Mouse (Mus musculus) gastrocnemius, postnatal 4 days (tissue): ENCODE measurements around the gene Slc35d3. TPM values are rescaled to one million over a fixed set of nuclear protein-coding genes. Genes with fewer than 3 reads are reported as not detected.

ENCODE experiments used
- DNase-seq, 2 experiments: peaks; one replicate each; pipeline ENCODE4 v3.0.0; 2021 to 2022; ENCODE audit warnings: low spot score in 2 of 2, mixed read lengths in 2 of 2
- total RNA-seq, 2 experiments: library from RNA; stranded (reverse); gene quantifications; 2 replicates each; pipeline ENCODE4 v1.2.3; 2021

Gene Slc35d3
- total RNA-seq, 2 experiments from 2014 or later: 0.10 TPM; not detected in 1

- no peak for DNase-seq
These were observed 15.2 kb downstream of the Slc35d3 start for GRCm38 (mm10) chr10:19835887-19836710.

- DNase-seq: no peak
These were observed 17.0 kb downstream of the Slc35d3 start for GRCm38 (mm10) chr10:19834222-19834621.

GRCm38 (mm10) chr10:19831072-19831849 is 20.0 kb downstream of the Slc35d3 start:
- no peak for DNase-seq

- DNase-seq: no peak
These were observed 30.3 kb downstream of the Slc35d3 start for GRCm38 (mm10) chr10:19820986-19821385.

- DNase-seq: no peak
These were observed 32.4 kb downstream of the Slc35d3 start for GRCm38 (mm10) chr10:19818723-19819355.

- DNase-seq: no peak
These were observed 35.9 kb downstream of the Slc35d3 start for GRCm38 (mm10) chr10:19815371-19815770.

- no peak for DNase-seq
These were observed 39.7 kb downstream of the Slc35d3 start for GRCm38 (mm10) chr10:19811436-19812172.

GRCm38 (mm10) chr10:19804763-19805162 is 46.5 kb downstream of the Slc35d3 start:
- DNase-seq: no peak

GRCm38 (mm10) chr10:19802958-19803357 is 48.3 kb downstream of the Slc35d3 start:
- no peak for DNase-seq

Other genes with a start within 250 kb of the Slc35d3 start
- gene Il22ra2, start 229.5 kb downstream of the Slc35d3 start, total RNA-seq: not detected
- gene Il20ra, start 138.9 kb downstream of the Slc35d3 start, total RNA-seq: not detected
- gene Pex7, start 56.2 kb upstream of the Slc35d3 start, total RNA-seq: 10 to 100 TPM; 11.5 to 12.1 TPM
- gene Map3k5, start 83.0 kb upstream of the Slc35d3 start, total RNA-seq: 1 to 10 TPM; 4.9 to 9.5 TPM